Mouse (Mus musculus): Measurements from ENCODE around the gene Spop.

Gene Spop

GRCm38 (mm10) chr11:95413641-95414535, at the start of gene Spop:
Spop (plus strand) TSS chr11:95414080.
- CTCF ChIA-PET, result interaction anchor here (0.6 to 1.0 kb wide), 3 partner anchors 17 to 814 kb away, joined by 3 to 4 read pairs (median 3); no protein-coding TSS in a partner anchor

GRCm38 (mm10) chr11:95364388-95364787, 49.5 kb upstream of the Spop start:
- CTCF ChIA-PET, result interaction anchor here (0.6 kb wide), 2 partner anchors 10 to 37 kb away, joined by 3 read pairs; no protein-coding TSS in a partner anchor

GRCm38 (mm10) chr11:95365596-95365995, 48.3 kb upstream of the Spop start:
- CTCF ChIA-PET, result no interaction called here

- CTCF ChIA-PET, result no interaction called here
Observed at GRCm38 (mm10) chr11:95366280-95366897, 47.5 kb upstream of the Spop start.

GRCm38 (mm10) chr11:95367011-95367735, 46.7 kb upstream of the Spop start:
- CTCF ChIA-PET, result interaction anchor here (0.6 kb wide), 1 partner anchor 19 kb away, joined by 3 read pairs; no protein-coding TSS in a partner anchor

- CTCF ChIA-PET, result interaction anchor here (0.6 kb wide), 2 partner anchors 18 to 49 kb away, joined by 3 to 4 read pairs; no protein-coding TSS in a partner anchor
Observed at GRCm38 (mm10) chr11:95368231-95368823, 45.6 kb upstream of the Spop start.

- CTCF ChIA-PET, result interaction anchor here (0.6 kb wide), 1 partner anchor 50 kb away, joined by 4 read pairs; no protein-coding TSS in a partner anchor
Observed at GRCm38 (mm10) chr11:95368871-95369270, 45.0 kb upstream of the Spop start.

GRCm38 (mm10) chr11:95369964-95370890, 43.7 kb upstream of the Spop start:
- CTCF ChIA-PET, result interaction anchor here (0.6 kb wide), 1 partner anchor 56 kb away, joined by 4 read pairs; no protein-coding TSS in a partner anchor

GRCm38 (mm10) chr11:95371182-95371581, 42.7 kb upstream of the Spop start:
- CTCF ChIA-PET, result interaction anchor here (0.7 kb wide), 1 partner anchor 134 kb away, joined by 4 read pairs; no protein-coding TSS in a partner anchor

- CTCF ChIA-PET, result interaction anchor here (0.6 kb wide), 1 partner anchor 211 kb away, joined by 3 read pairs; no protein-coding TSS in a partner anchor
Observed at GRCm38 (mm10) chr11:95378926-95379325, 35.0 kb upstream of the Spop start.

GRCm38 (mm10) chr11:95379552-95379951, 34.3 kb upstream of the Spop start:
- CTCF ChIA-PET, result interaction anchor here (0.6 kb wide), 1 partner anchor 83 kb away, joined by 6 read pairs; no protein-coding TSS in a partner anchor

- CTCF ChIA-PET, result no interaction called here
Observed at GRCm38 (mm10) chr11:95380711-95381110, 33.2 kb upstream of the Spop start.

- CTCF ChIA-PET, result no interaction called here
Observed at GRCm38 (mm10) chr11:95381146-95381545, 32.7 kb upstream of the Spop start.

- CTCF ChIA-PET, result no interaction called here
Observed at GRCm38 (mm10) chr11:95383331-95383986, 30.4 kb upstream of the Spop start.

GRCm38 (mm10) chr11:95384004-95384318, 29.9 kb upstream of the Spop start:
- CTCF ChIA-PET, result no interaction called here

- CTCF ChIA-PET, result no interaction called here
Observed at GRCm38 (mm10) chr11:95384319-95384972, 29.4 kb upstream of the Spop start, which contains the start of gene Slc35b1. Slc35b1 (plus strand) TSS chr11:95384692.

GRCm38 (mm10) chr11:95384973-95385320, 28.9 kb upstream of the Spop start:
- CTCF ChIA-PET, result interaction anchor here (0.6 to 0.7 kb wide), 3 partner anchors 32 to 270 kb away, joined by 3 to 8 read pairs (median 3); no protein-coding TSS in a partner anchor

GRCm38 (mm10) chr11:95387354-95387753, 26.5 kb upstream of the Spop start:
- CTCF ChIA-PET, result no interaction called here

GRCm38 (mm10) chr11:95389006-95389405, 24.9 kb upstream of the Spop start:
- CTCF ChIA-PET, result no interaction called here

Measured in spleen, embryonic (tissue).